Mouse (Mus musculus): Measurements from ENCODE around the gene Wdr18. TPM values are rescaled to one million over a fixed set of nuclear protein-coding genes. Genes with fewer than 3 reads are reported as not detected.
A peak's percentile ranks its signal among the peaks of the same experiment; 100 is the strongest.

The Wdr18 gene
- total and polyA plus RNA-seq, 3 experiments: 54.2 to 92.1 (median 70.8) TPM

DNA sequence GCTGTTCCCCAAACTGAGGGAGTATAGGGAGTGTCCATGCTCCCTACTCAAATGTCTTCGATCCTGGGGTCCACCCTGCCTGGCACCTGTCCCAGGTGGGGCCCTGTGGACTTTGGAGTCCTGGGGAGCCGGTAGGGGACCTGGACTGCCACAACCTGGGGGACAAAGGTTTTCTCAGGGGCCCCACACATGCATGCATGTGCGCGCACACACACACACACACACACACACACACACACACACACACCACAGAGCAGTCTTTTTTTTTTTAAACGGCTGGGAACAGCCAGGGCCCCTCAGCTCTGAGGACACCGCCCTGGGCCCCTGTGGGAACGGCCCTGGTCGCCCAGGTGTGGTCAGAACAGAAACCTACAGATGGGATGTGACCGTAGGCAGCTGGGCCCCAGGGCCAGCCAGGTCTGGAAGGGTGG lies 16.5 kb upstream of the Wdr18 start:
- H3K36me3 ChIP-seq (replicated peaks in 1 of 2; ENCODE audit: control insufficient read depth in 1 of 2, insufficient read depth in 1 of 2, low read length in 1 of 2): peaks cover 43 to 83% of the 10 kb centered on the region in 2 experiments
- 0 out of 2 replicates have a peak overlapping the region, but pooled peaks have one; percentile 5 for H3K4me2 ChIP-seq (ENCODE audit: insufficient read depth, low read depth, poor library complexity, severe bottlenecking)
- TF ChIP-seq GABPA (IDR thresholded peaks at IDR 0.05; ENCODE audit: insufficient replicate concordance, low read depth, low read length): no peak
- no peak for TF ChIP-seq MAFK (IDR thresholded peaks at IDR 0.05; ENCODE audit: insufficient replicate concordance, low read length)
- no peak for TF ChIP-seq ZC3H11A (IDR thresholded peaks at IDR 0.05; ENCODE audit: low read depth, low read length)
- peak; percentile 98 for TF ChIP-seq ZNF384 (IDR thresholded peaks at IDR 0.05; ENCODE audit: low read depth, low read length)
- 0 out of 2 replicates have a peak, but pooled peaks have one; percentile 18 for TF ChIP-seq TBP (conservative IDR thresholded peaks at IDR 0.05; ENCODE audit: low read depth, low read length)
- TF ChIP-seq ZMIZ1 (IDR thresholded peaks at IDR 0.05; ENCODE audit: low read depth, low read length): no peak
- no peak; the same call in 1 of the 2 replicates for TF ChIP-seq ZKSCAN1 (IDR thresholded peaks at IDR 0.05; ENCODE audit: borderline replicate concordance, low read depth, low read length)
- peak; percentile 93 for TF ChIP-seq BHLHE40 (IDR thresholded peaks at IDR 0.05; ENCODE audit: low read depth, low read length)
- TF ChIP-seq KAT2A (IDR thresholded peaks at IDR 0.05; ENCODE audit: insufficient replicate concordance, low read length): no peak
- 0 out of 2 replicates have a peak, but pooled peaks have one; percentile 28 for TF ChIP-seq POLR2AphosphoS2 (IDR thresholded peaks at IDR 0.05; ENCODE audit: low read depth, low read length)
- peak; percentile 74 for TF ChIP-seq MAZ (IDR thresholded peaks at IDR 0.05; ENCODE audit: low read depth, low read length)
- TF ChIP-seq ELF1 (IDR thresholded peaks at IDR 0.05; ENCODE audit: low read depth, low read length): 0 out of 2 replicates have a peak, but pooled peaks have one; percentile 15
- TF ChIP-seq MXI1 (IDR thresholded peaks at IDR 0.05; ENCODE audit: low read depth, low read length): 0 out of 2 replicates have a peak, but pooled peaks have one; percentile 70
- TF ChIP-seq TCF12 (IDR thresholded peaks at IDR 0.05; ENCODE audit: low read depth, low read length): peak; percentile 100
- TF ChIP-seq SMC3 (IDR thresholded peaks at IDR 0.05; ENCODE audit: low read depth, low read length): 0 out of 2 replicates have a peak, but pooled peaks have one; percentile 4
- TF ChIP-seq MEF2A (IDR thresholded peaks at IDR 0.05; ENCODE audit: borderline replicate concordance, low read depth, low read length): peak; percentile 93
- peak; percentile 39 for TF ChIP-seq SIN3A (IDR thresholded peaks at IDR 0.05; ENCODE audit: low read length)
- TF ChIP-seq IRF4 (IDR thresholded peaks at IDR 0.05; ENCODE audit: low read depth, low read length): peak; percentile 94
- TF ChIP-seq EP300 (IDR thresholded peaks at IDR 0.05; ENCODE audit: low read length): peak; percentile 87
- peak; percentile 87 for TF ChIP-seq CHD2 (IDR thresholded peaks at IDR 0.05; ENCODE audit: low read length)
- TF ChIP-seq ETS1 (conservative IDR thresholded peaks at IDR 0.05; ENCODE audit: low read depth, low read length): peak; percentile 85
- TF ChIP-seq USF2 (conservative IDR thresholded peaks at IDR 0.05; ENCODE audit: low read depth, low read length): no peak
- H3K27me3 ChIP-seq (replicated peaks): no peaks in the 10 kb centered on the region
- 0 out of 2 replicates have a peak overlapping the region, but pooled peaks have one; percentile 14 for H3K9ac ChIP-seq (ENCODE audit: insufficient read depth, low read depth)
- H3K4me3 ChIP-seq (replicated peaks in 1 of 3; ENCODE audit: low read depth in 2 of 3, low read length in 2 of 3, poor library complexity in 1 of 3): no peak overlapping the region
- peak; percentile 70 for DNase-seq (ENCODE audit: extremely low read depth)
- dilution Hi-C loops (cut with MboI; ENCODE audit: extremely low pct_ligation_motif_present, extremely low pct_unique_long_range_greater_than_20kb, low sequenced_read_pairs) (no loop called here), in situ Hi-C loops (cut with MboI; ENCODE audit: low pct_ligation_motif_present, low pct_unique_long_range_greater_than_20kb, low sequenced_read_pairs) (no loop called here)
- peak overlapping the region; percentile 89 for H3K27ac ChIP-seq (ENCODE audit: insufficient read depth, low read depth)
- peaks cover 57 to 93% of the 10 kb centered on the region in 2 experiments for H3K4me1 ChIP-seq (ENCODE audit: control insufficient read depth in 1 of 2, insufficient read depth in 2 of 2)
- peaks cover 70% of the 10 kb centered on the region for H3K79me2 ChIP-seq (replicated peaks; ENCODE audit: control insufficient read depth, extremely low read depth, insufficient read depth, poor library complexity, severe bottlenecking)
- no peaks in the 10 kb centered on the region for H3K9me3 ChIP-seq (replicated peaks; ENCODE audit: low read length)
